Mouse (Mus musculus) embryonic facial prominence, embryonic 10.5 days (tissue): ENCODE measurements around the gene Gm5426. TPM values are rescaled to one million over a fixed set of nuclear protein-coding genes. Genes with fewer than 3 reads are reported as not detected.

Experiments used
- DNase-seq: peaks from one replicate; pipeline ENCODE4 v3.0.0-alpha.2; 2017; ENCODE audit warnings: low spot score
- H3K27ac ChIP-seq: fragments of 300-500 bp; sonication (generic); replicated peaks from 2 replicates; pipeline ENCODE4 v1.5.1; 2016; ENCODE audit warnings: mild to moderate bottlenecking
- H3K27me3 ChIP-seq: fragments of 300-500 bp; sonication (generic); replicated peaks from 2 replicates; pipeline ENCODE4 v1.6.1; 2016; ENCODE audit warnings: low read depth, mild to moderate bottlenecking; ENCODE audit not compliant: poor library complexity, severe bottlenecking
- H3K36me3 ChIP-seq: fragments of 300-500 bp; sonication (generic); replicated peaks from 2 replicates; pipeline ENCODE4 v1.6.1; 2016; ENCODE audit warnings: mild to moderate bottlenecking, moderate library complexity
- H3K4me1 ChIP-seq: fragments of 300-500 bp; sonication (generic); 2 replicates; pipeline ENCODE4 v1.6.1; 2016
- H3K4me3 ChIP-seq: fragments of 300-500 bp; sonication (generic); 2 replicates; pipeline ENCODE4 v1.5.1; 2016; ENCODE audit warnings: mild to moderate bottlenecking, moderate library complexity
- H3K9me3 ChIP-seq: fragments of 300-500 bp; sonication (generic); 2 replicates; pipeline ENCODE4 v1.6.1; 2016; ENCODE audit warnings: mild to moderate bottlenecking
- WGBS: fragments of 180-500 bp; shearing (Covaris S2); methylation state at CpG from one replicate; pipeline ENCODE4 v1.1.7; 2016; 5-methylcytosine and 5-hydroxymethylcytosine counted together
- microRNA-seq: library from miRNA; unstranded; fragments of <30 nt; microRNA quantifications from one replicate; pipeline ENCODE4, GENCODE M21; 2017
- polyA plus RNA-seq: library from polyadenylated mRNA; unstranded; fragments of >200 nt; fragmentation: Nextera tagmentation; extraction: Ambion mirVana; gene quantifications from 2 replicates; pipeline ENCODE4 v1.2.1, GENCODE M21; 2016

Gm5426 gene
- polyA plus RNA-seq, 1 experiment from 2014 or later = not detected

- Histone ChIP-seq H3K9me3 (no peaks in the 10 kb centered on the region), H3K4me3 (no peak overlapping the region), H3K36me3 (no peaks in the 10 kb centered on the region), H3K27me3 (no peaks in the 10 kb centered on the region), H3K27ac (no peak overlapping the region), H3K4me1 (no peaks in the 10 kb centered on the region)
- 90% methylated on average over 6 of the region's 6 CpGs for WGBS
- DNase-seq = no peak
Observed at GRCm38 (mm10) chr10:96181883-96182628, 45.7 kb downstream of the Gm5426 start.

GRCm38 (mm10) chr10:96185026-96185425 lies 48.6 kb downstream of the Gm5426 start:
- Histone ChIP-seq H3K27ac (no peak overlapping the region), H3K9me3 (no peaks in the 10 kb centered on the region), H3K4me1 (no peaks in the 10 kb centered on the region), H3K27me3 (no peaks in the 10 kb centered on the region), H3K4me3 (no peak overlapping the region), H3K36me3 (no peaks in the 10 kb centered on the region)
- 84% methylated on average over 2 of the region's 2 CpGs for WGBS
- no peak for DNase-seq

- Histone ChIP-seq H3K4me1 (peaks cover 1% of the 10 kb centered on the region; the same call in 1 of the 2 replicates), H3K36me3 (no peaks in the 10 kb centered on the region), H3K27ac (no peak overlapping the region), H3K4me3 (no peak overlapping the region), H3K27me3 (no peaks in the 10 kb centered on the region), H3K9me3 (no peaks in the 10 kb centered on the region)
- 88% methylated on average over 3 of the region's 3 CpGs for WGBS
- DNase-seq = no peak
Observed at GRCm38 (mm10) chr10:96185601-96186000, 49.2 kb downstream of the Gm5426 start.

Small RNA genes lying within 50 kb of the gene (microRNA-seq; reads per million reads assigned to microRNA genes)
- gene Gm22913 = not detected

Other genes starting within 250 kb of the Gm5426 start
- gene Eea1, start 196.0 kb upstream of the Gm5426 start, polyA plus RNA-seq = 9.0 and 10.2 TPM in 2 replicates